Mouse (Mus musculus) hindbrain, postnatal 0 days (tissue): ENCODE measurements around the gene Agxt. TPM values are rescaled to one million over a fixed set of nuclear protein-coding genes. Genes with fewer than 3 reads are reported as not detected.

ENCODE experiments used
- ATAC-seq: fragments of 200-750 bp; cut with Nextera tagmentation; 2 replicates; pipeline ENCODE4 v1.8.0; 2017; ENCODE audit warnings: mild to moderate bottlenecking, moderate TSS enrichment, moderate library complexity
- DNase-seq: peaks from one replicate; pipeline ENCODE4 v3.0.0-alpha.2; 2015; ENCODE audit warnings: low spot score
- H3K27ac ChIP-seq: fragments of 300-500 bp; sonication (generic); 2 replicates; pipeline ENCODE4 v1.5.1; 2014; ENCODE audit warnings: mild to moderate bottlenecking
- H3K27me3 ChIP-seq: fragments of 300-500 bp; sonication (generic); 2 replicates; pipeline ENCODE4 v1.6.1; 2014; ENCODE audit warnings: low read length, mixed read lengths; ENCODE audit not compliant: insufficient read depth
- H3K36me3 ChIP-seq: fragments of 300-500 bp; sonication (generic); 2 replicates; pipeline ENCODE4 v1.6.1; 2014; ENCODE audit warnings: low read length, mixed read lengths; ENCODE audit not compliant: insufficient read depth
- H3K4me1 ChIP-seq: fragments of 300-500 bp; sonication (generic); 2 replicates; pipeline ENCODE4 v1.6.1; 2014; ENCODE audit warnings: antibody characterized with exemption, low read length, mixed read lengths; ENCODE audit not compliant: insufficient read depth
- H3K4me2 ChIP-seq: fragments of 300-500 bp; sonication (generic); 2 replicates; pipeline ENCODE4 v1.6.1; 2014; ENCODE audit warnings: low read depth, mild to moderate bottlenecking, low read length, moderate library complexity, mixed read lengths
- H3K4me3 ChIP-seq: fragments of 300-500 bp; sonication (generic); 2 replicates; pipeline ENCODE4 v1.5.1; 2014; ENCODE audit warnings: low read length
- H3K9ac ChIP-seq: fragments of 300-500 bp; sonication (generic); replicated peaks from 2 replicates; pipeline ENCODE4 v1.6.1; 2014; ENCODE audit warnings: mild to moderate bottlenecking, low read length, moderate library complexity, mixed read lengths
- H3K9me3 ChIP-seq: fragments of 300-500 bp; sonication (generic); 2 replicates; pipeline ENCODE4 v1.6.1; 2016; ENCODE audit warnings: low read length, mixed read lengths
- CTCF ChIP-seq: IDR thresholded peaks from 2 replicates; pipeline ENCODE4 v1.5.1; 2016; ENCODE audit warnings: antibody characterized with exemption, control low read depth, low read depth
- WGBS: fragments of 180-500 bp; shearing (Covaris S2); extraction: QIAGEN DNeasy Blood & Tissue Kit; methylation state at CpG from one replicate; pipeline ENCODE4 v1.1.7; 2014; 5-methylcytosine and 5-hydroxymethylcytosine counted together
- polyA plus RNA-seq: library from polyadenylated mRNA; unstranded; fragments of >200 nt; fragmentation: Nextera tagmentation; extraction: Ambion mirVana; gene quantifications from 2 replicates; pipeline ENCODE4 v1.2.1, GENCODE M21; 2015
- total RNA-seq: library from RNA; depleted of rRNA; stranded (reverse); fragments of >200 nt; gene quantifications from 2 replicates; pipeline ENCODE4 v1.2.3, GENCODE M21; 2014

The Agxt gene
- total and polyA plus RNA-seq, 2 experiments from 2014 or later = not detected

GRCm38 (mm10) chr1:93174399-93174798, 39.4 kb downstream of the Agxt start:
- H3K9me3 ChIP-seq = no peaks in the 10 kb centered on the region
- peak; percentile 71 for ATAC-seq
- no peaks in the 10 kb centered on the region for H3K36me3 ChIP-seq
- H3K4me3 ChIP-seq = no peak overlapping the region
- TF ChIP-seq CTCF = peak; percentile 99
- peak; percentile 92 for DNase-seq
- no peak overlapping the region for H3K9ac ChIP-seq
- H3K4me2 ChIP-seq = no peak overlapping the region
- no peaks in the 10 kb centered on the region for H3K27me3 ChIP-seq
- H3K27ac ChIP-seq = no peak overlapping the region
- peaks cover 11% of the 10 kb centered on the region for H3K4me1 ChIP-seq
- WGBS = 3% methylated on average over 4 of the region's 4 CpGs

- DNase-seq (no peak), ATAC-seq (no peak)
- H3K4me2 ChIP-seq = peak overlapping the region; percentile 84
- H3K4me1 ChIP-seq = peaks cover 11% of the 10 kb centered on the region
- H3K9ac ChIP-seq = no peak overlapping the region
- WGBS = 19% methylated on average over 6 of the region's 6 CpGs
- TF ChIP-seq CTCF = no peak
- H3K27me3 ChIP-seq = no peaks in the 10 kb centered on the region
- no peak overlapping the region for H3K4me3 ChIP-seq
- H3K9me3 ChIP-seq = no peaks in the 10 kb centered on the region
- H3K27ac ChIP-seq = no peak overlapping the region
- no peaks in the 10 kb centered on the region for H3K36me3 ChIP-seq
Measured at GRCm38 (mm10) chr1:93175849-93176248, 40.8 kb downstream of the Agxt start.

GRCm38 (mm10) chr1:93176525-93177332, 41.7 kb downstream of the Agxt start:
- H3K4me1 ChIP-seq = peaks cover 11% of the 10 kb centered on the region
- no peak overlapping the region for H3K27ac ChIP-seq
- peak overlapping the region; percentile 84 for H3K4me2 ChIP-seq
- ATAC-seq (peak; percentile 66), DNase-seq (peak; percentile 61)
- no peak for TF ChIP-seq CTCF
- peak overlapping the region; percentile 33 for H3K4me3 ChIP-seq
- 3% methylated on average over 40 of the region's 44 CpGs for WGBS
- no peaks in the 10 kb centered on the region for H3K36me3 ChIP-seq
- peak overlapping the region; percentile 44 for H3K9ac ChIP-seq
- no peaks in the 10 kb centered on the region for H3K27me3 ChIP-seq
- H3K9me3 ChIP-seq = no peaks in the 10 kb centered on the region

- H3K9ac ChIP-seq = no peak overlapping the region
- H3K9me3 ChIP-seq = no peaks in the 10 kb centered on the region
- no peak for TF ChIP-seq CTCF
- ATAC-seq (no peak), DNase-seq (no peak)
- H3K4me3 ChIP-seq = no peak overlapping the region
- H3K4me1 ChIP-seq = no peaks in the 10 kb centered on the region
- H3K27ac ChIP-seq = no peak overlapping the region
- no peaks in the 10 kb centered on the region for H3K36me3 ChIP-seq
- H3K27me3 ChIP-seq = no peaks in the 10 kb centered on the region
- WGBS = 89% methylated on average over 7 of the region's 7 CpGs
- no peak overlapping the region for H3K4me2 ChIP-seq
Measured at GRCm38 (mm10) chr1:93182281-93182680, 47.2 kb downstream of the Agxt start.

GRCm38 (mm10) chr1:93184071-93184828, 49.2 kb downstream of the Agxt start:
- Histone ChIP-seq H3K36me3 (no peaks in the 10 kb centered on the region), H3K27me3 (no peaks in the 10 kb centered on the region), H3K9ac (no peak overlapping the region), H3K4me2 (no peak overlapping the region), H3K4me1 (no peaks in the 10 kb centered on the region), H3K9me3 (no peaks in the 10 kb centered on the region), H3K27ac (no peak overlapping the region), H3K4me3 (no peak overlapping the region)
- DNase-seq (peak; percentile 72), ATAC-seq (peak; percentile 73)
- TF ChIP-seq CTCF = no peak
- 40% methylated on average over 14 of the region's 14 CpGs for WGBS

GRCm38 (mm10) chr1:93190726-93191305, 55.8 kb downstream of the Agxt start:
- H3K27ac ChIP-seq = no peak overlapping the region
- no peak overlapping the region for H3K4me2 ChIP-seq
- H3K9me3 ChIP-seq = no peaks in the 10 kb centered on the region
- 7% methylated on average over 14 of the region's 17 CpGs for WGBS
- ATAC-seq (0 out of 2 replicates have a peak, but pooled peaks have one; percentile 3), DNase-seq (peak; percentile 36)
- no peak overlapping the region for H3K4me3 ChIP-seq
- no peak for TF ChIP-seq CTCF
- no peak overlapping the region for H3K9ac ChIP-seq
- no peaks in the 10 kb centered on the region for H3K27me3 ChIP-seq
- no peaks in the 10 kb centered on the region for H3K36me3 ChIP-seq
- no peaks in the 10 kb centered on the region for H3K4me1 ChIP-seq
